Mouse (Mus musculus): ENCODE measurements around the gene Rrp7a.

Gene Rrp7a

DNA sequence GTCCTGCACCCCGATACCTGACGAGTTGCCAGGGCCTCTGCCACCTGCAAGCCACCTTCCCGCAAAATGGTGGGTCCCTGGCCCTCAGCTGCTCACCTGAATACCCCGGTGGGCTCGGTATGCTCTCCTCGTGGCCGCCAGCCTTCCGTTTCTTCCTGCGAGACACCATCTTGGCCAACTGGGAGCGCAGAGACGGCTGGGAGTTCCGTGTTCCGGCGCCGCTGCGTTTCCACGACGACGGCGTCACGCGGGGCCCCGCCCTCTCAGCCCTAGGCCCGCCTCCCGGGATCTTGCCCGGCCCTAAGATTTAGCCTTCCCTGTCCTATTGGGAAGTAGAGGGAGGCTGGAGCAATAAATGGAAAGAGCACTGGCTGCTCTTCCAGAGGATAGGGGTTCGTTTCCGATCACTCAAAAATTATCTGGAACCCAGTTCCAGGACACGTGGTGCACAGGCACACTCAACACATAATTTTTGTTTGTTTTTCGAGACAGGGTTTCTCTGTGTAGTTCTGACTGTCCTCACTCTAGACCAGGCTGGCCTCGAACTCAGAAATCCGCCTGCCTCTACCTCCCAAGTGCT lies at the start of gene Rrp7a:
Gene Rrp7a, minus strand, starts transcription at position 236 of the 580 bp plus-strand sequence.
- DNase-seq: peak; percentile 76 to 87

DNA sequence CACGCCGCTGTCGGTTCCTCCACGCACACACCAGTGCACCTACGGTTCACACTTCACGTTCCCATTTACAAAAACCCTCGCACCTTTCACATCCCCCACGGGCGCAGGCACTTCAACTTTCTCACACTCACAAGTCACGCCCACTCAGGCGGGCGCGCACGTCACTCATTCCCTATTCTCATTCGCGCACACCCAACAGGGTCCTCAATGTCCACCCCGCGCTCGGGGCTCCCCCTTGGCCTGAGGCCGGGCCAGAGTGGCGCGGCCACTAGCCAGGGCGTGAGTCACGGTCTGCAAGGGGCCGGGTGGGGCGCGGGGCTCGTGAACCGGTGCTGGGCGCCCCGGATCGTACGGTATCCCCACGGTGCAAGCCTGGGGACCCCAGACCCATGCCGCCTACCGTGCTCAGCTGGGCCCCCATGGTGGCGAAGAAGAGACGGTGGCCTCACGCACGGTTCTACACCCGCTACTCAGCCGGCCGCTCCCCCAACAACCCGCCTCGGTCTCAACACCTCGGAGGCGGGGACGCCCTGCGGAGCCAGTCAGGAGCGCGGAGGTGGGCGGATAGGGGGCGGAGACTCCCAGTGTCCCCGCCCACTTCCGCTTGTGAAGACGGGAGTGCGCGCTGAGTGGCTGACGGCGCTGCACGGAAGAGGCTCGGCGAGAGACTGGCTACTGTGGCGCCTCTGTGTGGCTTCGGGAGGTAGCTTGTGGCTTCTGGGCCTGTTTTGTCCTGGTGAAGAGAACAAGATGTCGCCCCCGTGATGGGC lies 49.3 kb upstream of the Rrp7a start:
- peak; percentile 95 to 97 for DNase-seq

DNA sequence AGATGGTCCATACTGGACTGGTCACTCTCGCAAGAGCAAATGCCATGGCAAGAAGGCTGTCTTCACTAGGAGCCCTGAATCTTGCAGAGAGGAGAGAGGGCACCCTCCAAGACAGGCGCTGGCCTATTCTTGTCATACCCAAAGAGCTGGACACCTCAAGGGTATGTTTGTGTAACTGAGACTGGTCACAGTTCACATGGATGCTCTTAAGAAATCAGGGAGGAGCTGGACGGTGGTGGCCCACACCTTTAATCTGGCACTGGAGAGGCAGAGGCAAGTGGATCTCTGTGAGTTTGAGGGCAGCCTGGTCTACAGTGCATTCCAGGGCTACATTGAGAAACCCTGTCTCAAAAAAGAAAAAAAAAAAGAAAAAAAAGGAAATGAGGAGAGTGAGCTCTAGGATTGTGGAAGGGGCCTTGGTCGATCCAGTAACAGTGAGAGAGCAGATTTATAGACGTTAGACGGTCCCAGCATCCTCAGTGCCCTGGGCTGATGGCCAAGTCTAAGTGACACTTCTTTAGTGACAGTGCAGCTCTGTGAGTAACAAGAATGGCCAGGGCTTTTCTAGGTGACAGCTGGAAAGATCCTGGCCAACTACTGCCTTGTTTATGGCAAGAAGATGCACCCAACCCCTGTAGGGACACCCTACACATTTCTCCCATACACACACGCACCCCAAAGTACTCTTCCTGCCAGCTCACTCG lies 48.5 kb upstream of the Rrp7a start:
- DNase-seq: no peak

DNA sequence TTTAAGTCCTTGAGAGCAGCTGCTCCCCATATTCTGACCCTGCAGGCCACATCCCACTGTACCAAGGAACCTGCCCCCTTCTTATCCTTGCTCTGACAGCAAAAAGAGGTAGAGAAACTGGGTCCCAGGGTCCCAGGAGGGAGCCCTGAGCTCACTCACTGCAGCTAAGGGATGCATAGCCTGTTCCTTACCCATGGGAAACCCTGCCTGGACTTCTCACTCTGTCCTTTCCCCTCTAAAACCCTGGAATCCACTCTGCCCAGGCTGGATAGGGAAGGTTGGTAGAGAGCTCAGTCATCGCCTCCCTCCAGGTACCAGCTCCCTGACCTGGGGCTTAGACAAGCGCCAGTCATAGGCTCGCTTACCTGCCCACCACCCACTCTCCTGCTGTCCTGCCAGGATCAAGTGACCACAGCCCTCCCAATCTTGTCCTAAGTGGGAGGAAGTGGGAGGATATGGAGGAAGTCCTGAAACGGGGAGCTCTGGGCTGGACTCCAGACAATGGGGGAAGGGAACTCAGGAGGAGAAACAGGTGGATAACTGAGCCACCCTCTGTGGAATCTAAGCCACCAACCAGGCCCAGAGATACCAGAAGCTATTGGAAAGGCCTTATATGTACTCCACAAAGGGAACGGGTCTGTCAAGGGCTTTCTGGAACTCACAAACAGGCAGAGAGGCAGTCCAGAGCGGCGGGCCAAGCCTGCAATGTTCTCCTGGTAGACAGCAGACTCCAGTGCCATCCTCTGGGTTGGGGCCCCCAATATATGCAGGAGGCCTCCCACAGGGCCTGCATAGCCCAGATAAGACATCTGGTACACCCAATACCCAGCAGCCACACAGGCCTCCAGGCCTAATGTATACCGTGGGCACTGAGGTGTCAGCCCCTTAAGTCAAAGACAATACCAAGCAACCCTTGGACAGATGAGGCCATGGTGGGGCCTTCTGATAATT lies 47.4 kb upstream of the Rrp7a start:
- no peak for DNase-seq

DNA sequence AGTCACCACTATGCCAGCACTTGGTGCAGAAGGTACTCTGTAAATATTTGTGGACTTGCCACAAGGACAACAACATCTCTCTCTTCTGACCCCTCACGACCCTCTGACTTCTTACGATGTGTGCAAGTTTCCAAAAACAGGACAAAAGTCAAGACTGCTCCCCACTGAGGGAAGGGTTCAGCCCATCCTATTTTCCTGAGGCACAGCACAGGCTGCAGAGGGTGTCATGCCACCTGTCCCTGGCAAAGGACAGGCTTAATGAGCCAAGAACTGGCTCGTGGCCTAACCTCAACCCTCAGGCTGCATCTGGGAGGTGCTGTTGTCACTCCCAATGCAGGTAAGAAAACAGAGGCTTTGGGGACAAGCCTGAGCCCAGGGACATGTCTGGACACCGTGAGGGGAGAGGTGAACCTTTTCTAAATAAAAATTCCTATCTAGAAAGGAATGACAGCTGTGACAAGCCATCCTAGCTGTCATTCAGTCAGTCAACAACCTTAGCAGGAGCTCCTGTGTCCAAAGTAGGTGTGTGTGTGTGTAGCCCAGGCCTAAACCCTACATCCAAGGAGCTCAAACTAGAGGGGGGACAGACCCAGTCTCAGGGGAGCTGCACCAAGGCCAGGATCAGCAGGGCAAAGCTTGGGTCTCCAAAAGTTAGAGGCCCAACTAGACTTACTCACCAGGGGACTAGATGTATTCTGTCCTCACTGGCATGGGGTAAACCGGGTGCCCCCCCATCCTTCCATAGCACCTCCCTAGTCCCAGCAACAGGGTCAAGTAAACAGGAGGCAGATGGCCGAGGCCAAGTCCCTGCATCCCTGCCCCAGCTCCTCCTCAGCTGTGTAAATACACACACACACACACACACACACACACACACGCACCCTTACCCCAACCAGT lies 46.5 kb upstream of the Rrp7a start:
- DNase-seq: no peak

DNA sequence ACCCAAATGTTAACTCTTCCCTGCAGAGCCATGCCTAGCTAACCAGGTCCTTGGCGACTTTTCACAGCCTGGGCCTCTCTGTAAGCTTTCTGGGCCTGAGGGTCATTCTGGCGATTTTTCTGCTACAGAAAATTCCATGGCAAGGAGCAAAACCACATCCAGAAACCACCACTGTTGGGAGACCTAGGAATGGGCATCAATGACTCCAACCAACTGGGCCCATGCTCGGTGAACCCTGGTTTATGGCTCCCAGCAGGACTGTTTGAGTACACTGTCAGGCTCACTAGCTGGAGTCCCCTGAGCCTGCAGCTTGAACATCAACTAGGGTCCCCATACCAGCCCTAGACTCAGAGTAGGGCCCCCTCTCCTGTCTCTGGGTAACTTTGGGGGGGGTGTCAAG lies 45.7 kb upstream of the Rrp7a start:
- DNase-seq: no peak

DNA sequence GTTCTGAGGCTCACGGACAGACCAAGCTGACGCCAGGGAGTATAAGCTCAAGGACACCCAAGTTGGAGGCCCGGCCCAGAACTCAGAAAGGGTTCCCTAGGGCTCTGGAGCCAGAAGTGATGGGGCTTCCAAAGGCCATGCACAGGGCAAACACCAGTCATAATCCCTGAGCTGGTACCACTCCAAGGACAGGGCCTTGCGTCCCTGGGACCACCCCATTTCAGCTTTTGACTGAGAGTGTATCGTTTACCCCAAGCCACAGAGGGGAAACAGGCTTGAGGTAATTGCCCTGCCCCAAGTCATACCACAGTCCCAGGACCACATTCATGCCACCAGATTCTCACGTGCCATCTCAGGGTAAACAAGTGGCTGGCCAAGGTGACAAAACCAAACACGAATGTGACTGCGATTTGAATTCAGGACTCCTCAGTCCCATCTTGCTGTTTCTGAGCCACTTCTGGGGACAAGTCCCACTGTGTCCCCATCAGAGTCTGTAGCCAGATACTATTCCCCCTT lies 45.0 kb upstream of the Rrp7a start:
- DNase-seq: no peak

DNA sequence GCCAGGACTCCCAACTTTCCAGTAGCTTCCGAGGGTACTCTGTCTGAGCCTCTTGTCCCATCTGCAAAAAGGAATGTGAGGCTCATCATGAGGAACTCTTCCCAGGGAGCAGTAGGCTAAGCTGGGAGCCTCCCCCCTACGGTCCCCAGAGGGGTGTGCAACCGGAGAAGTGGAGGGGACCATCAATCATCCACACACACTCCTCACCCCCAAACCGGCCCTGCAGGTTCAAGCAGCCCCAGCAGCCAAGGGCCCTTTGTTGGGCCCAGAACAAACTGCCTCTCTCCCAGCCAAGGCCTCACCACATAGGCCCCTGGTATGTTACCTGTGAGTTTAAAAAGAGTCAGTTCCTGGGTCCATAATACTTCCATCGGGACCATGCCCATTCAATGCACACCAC lies 44.5 kb upstream of the Rrp7a start:
- no peak for DNase-seq

DNA sequence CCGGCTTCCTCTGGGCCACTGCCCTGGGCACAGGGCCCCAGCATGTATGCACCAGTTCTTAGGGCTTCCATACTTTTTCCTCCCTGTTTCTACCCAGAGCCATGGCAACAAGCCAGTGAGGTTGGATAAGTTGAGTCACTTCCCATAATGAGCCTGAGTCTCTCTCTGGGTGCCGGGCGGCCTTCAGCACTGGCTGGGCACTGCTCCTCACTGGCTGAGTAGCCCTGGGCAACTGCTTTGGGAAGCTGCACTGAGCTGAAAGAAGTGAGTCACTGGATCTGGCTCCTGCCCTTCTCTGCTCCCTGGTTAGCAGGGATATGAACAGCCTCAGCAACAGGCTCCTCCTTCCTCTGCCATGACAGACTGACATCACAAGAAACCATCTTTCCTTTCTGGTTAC lies 44.0 kb upstream of the Rrp7a start:
- no peak for DNase-seq

DNA sequence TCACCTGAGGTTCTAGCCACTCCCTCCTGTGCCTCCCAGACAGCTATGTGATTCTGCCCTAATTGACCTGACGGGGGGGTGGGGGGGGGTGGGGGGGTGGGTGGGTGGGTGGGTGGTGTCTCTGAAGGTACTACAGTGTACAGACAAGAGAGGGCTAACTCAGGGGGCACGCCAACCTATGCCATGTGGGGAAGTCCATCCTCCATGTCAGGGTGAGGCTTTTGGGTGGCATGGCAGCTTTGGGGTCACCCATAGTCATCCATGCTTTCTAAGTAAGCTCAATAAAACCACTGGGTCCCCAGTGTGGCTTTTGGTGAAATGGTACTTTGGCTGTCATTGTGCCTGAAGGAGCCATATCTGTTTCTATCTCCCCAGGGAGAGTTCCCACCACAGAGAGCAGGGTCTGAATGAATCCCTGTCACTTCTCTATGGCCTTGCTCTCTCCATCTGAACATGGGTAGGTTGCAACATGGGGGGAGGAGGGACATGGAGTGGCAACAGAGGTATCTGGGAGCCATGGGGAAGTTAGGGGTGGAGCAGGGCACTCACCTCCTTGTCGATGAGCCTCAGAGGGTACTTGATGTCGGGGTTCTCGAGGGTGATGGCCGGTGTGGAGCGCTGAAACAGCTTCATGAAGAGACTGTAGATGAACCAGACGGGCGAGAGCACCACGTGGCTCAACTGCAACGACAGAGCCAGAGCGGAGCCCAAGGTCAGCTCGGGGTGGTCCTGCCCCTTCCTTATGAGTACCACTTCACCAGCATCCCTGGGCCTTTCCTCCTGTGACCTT lies 43.1 kb upstream of the Rrp7a start:
- no peak for DNase-seq

DNA sequence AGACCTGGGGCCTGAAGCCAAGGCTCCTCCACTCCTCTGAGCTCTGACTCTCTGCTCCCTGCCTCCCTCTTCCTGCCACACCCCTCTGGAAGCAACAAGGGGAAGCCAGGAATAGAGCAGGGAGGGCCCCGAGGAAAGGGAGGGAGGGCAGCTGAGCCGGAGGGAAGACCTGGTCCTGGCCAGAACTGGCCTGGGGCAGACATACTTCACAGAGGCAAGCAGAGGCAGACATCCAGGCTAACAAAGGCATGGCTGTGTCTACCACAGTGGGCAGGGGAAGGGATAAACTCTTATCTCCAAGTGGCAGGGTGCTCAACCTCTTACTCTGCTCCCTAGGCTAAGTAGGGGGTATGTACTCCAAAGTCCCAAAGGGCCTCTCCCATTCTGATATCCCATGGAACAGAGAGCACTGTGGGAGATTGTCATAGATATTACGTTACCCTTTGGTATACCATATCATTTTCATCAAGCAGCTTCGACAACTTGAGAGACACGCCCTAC lies 42.4 kb upstream of the Rrp7a start:
- DNase-seq: no peak

DNA sequence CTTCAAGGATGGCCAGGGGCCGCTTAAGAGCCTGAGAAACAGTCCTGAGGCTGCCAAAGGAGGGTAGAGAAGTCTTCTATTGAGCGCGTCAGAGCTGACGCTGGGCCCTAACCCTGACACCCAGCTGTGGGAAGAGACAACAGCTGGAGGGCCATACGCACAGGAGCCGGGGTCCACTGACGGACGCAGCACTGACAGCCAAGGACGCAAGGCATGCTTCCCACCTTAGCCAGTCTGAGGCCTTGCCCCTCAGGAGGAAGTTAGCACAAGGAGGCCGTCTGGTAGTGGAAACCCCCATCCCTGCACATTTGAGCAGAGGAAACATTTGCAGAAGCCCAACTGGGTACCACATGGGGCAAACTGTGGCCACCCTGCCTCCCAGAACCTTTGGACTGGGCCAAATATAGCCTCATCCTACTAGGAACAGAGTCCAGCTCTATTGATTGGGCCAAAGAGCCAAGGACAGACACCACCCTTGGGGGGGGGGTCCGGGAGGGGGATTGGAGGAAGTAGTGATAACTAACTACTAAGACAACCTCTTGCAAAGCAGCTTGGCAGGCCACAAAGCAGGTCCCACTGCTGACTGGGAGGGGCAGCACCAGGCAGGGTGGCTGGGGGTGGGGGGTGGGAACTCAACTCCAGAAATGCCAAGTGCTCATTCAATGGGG lies 40.4 kb upstream of the Rrp7a start:
- no peak for DNase-seq

DNA sequence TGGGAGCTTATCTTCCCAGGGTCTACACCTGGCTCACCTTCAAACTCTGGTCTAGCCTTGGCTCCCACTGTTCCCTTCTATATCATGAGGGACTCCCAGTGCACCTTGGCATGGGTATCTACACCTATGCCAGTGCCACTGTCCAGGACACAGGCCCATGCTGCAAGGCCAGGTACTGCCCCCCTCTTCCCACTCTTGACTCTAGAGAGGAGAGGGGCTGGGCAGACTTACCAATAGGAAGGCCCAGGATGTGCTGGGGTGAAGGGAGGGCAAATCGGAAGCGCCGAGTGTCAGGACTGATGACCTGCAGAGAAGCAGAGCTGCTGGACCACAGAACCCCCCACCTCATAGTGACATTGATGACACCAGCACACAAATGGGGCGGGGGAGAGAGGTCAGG lies 39.4 kb upstream of the Rrp7a start:
- DNase-seq: no peak

DNA sequence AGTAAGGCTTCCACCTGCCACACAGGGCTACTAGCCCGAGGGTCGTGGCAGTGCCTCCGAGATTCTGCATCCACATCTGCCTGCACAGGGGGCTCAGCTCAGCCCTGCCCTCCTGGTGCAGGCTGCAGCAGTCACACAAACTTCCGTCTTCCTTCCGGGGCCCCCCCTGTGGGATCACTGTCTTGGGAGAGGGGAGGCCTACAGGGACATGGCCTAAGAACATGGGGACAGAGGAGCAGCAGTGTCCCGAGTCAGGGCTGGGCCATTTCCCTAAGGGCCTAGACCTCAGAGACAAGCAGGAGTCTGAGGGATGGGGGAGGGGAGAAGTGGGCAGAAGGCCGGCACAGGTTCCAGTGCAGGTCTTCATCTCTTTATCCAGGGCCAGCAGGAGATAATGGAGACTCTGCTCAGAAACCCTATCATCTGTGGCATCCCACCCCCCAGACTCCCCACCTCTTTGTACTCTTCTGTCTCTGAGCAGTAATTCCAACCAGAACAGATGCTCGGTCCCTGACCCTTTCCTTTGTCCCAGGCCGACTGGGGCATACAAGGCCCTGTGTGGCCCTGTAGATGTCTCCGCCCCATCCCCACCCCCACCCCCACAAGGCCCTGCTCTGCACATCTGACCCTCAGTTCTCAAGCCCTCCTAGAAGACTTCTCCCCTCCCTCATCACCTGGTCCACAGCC lies 38.6 kb upstream of the Rrp7a start:
- DNase-seq: no peak

DNA sequence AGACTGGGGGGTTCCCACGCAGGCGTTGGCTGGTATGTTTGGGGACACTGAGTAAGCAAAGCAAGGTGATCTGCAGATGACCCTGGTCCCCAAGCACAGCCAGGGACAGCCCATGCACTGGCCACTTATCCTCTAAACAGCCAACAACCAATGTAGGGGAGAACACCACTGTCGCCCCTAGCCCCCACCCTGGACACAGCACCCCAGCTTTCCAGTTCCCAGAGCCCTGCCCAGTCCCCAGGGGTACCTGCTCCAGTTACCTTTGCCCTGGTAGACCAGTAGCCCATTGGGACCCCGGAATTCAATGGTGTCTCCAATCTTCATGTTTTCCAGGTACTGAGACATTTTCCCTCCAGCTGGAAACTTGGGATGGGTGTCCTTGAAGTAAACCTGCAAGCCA lies 38.0 kb upstream of the Rrp7a start:
- DNase-seq: no peak

DNA sequence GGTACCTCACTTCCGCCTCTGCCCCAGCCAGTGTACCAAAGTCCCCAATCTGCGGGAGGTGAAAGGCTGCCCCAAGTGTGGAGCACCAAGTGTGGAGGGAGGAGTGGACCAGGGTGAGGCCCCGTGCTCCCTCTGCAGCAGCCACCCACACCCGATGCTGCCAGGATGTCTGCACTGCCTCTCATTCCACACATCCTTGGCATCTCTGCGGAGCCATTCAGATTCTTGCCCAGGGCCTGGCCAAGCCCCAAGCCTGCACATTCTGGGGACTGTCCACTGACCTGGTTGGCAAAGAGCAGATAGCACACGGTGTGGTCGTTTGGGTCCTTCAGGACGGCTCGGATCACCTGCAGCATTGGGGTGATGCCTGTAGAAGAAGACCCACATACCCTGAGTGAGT lies 37.2 kb upstream of the Rrp7a start:
- no peak for DNase-seq

DNA sequence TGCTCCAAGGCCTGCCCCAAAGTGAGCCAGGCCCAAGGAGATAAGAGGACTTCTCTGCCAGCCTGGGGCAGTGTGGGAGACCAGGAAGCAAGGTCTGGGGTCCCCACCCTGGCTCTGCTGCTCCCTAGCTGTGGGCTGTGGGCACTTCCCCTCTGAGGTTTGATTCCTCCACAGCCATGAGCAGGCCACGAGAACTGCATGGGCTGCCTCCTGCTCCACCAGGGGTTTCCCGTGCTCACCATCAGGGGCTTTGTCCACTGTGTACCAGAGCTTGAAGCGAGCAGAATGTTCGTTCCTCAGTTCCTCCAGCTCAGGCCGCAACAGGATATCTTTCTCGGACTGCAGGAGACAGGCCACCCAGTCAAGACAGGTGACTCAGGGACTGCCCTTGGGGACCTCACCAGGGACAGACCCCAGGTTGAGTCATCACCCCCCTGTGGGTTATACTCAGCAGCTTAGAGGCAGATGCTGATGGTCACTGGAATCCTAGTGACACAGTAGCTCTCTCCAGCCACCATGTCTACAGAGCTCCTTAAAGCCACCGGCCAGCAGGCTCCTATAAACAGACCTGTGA lies 36.1 kb upstream of the Rrp7a start:
- no peak for DNase-seq

DNA sequence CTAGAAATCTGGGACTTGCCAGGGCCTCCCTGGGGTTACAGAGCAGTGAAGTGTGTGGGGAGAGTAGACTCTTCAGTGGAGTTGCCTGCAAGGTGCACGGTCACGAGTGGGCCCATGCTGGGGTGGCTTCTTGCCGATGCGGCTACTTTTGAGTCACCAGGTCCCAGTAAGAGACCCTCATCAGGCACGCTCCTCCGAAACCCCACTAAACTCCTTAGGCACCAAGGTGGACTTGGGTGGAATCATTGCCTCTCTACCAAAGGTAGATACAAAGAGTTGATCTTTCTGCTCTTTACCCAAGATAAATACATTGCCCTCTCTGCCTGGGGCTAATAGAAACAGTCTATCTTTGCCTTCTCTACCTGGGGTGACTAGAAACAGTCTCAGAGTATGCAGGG lies 35.1 kb upstream of the Rrp7a start:
- DNase-seq: no peak
